Mouse (Mus musculus): Measurements from ENCODE around the gene Golga4. TPM values are rescaled to one million over a fixed set of nuclear protein-coding genes. Genes with fewer than 3 reads are reported as not detected.

Gene Golga4
- total RNA-seq (2021): 100 to 1,000 TPM; 257 to 283 TPM

GRCm38 (mm10) chr9:118506020-118506403, at the start of gene Golga4:
Gene Golga4 (plus strand): TSS chr9:118506267.
- intact Hi-C loops (cut with DNase I): no loop called here
- DNase-seq (ENCODE audit: low spot score): peak; percentile 72

- intact Hi-C loops (cut with DNase I): no loop called here
- DNase-seq (ENCODE audit: low spot score): no peak
Measured at GRCm38 (mm10) chr9:118456405-118456804, 49.7 kb upstream of the Golga4 start.

GRCm38 (mm10) chr9:118458039-118458438, 48.0 kb upstream of the Golga4 start:
- DNase-seq (ENCODE audit: low spot score): no peak
- intact Hi-C loops (cut with DNase I): no loop called here

DNA sequence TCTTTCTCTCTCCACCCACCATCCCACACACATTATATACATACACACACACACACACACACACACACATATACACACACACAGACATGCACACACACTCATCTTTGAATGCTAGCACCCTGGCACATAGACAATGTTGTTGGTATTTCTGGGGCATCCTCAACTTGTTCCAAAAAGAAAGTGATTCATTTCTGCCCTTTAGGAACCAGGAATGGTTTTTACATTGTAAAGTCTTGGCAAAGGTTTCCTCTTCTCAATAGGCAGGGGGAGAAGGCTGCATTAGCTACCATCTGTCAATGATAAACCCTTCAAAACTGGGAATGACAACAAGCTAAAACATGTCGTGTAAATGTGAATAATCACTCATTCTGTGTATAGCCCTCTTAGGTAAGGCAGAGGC, 42.0 kb upstream of the Golga4 start:
- intact Hi-C loops (cut with DNase I): no loop called here
- no peak for DNase-seq (ENCODE audit: low spot score)

GRCm38 (mm10) chr9:118468301-118468700, 37.8 kb upstream of the Golga4 start:
- no peak for DNase-seq (ENCODE audit: low spot score)
- intact Hi-C loops (cut with DNase I): no loop called here

- intact Hi-C loops (cut with DNase I): no loop called here
- DNase-seq (ENCODE audit: low spot score): no peak
Measured at GRCm38 (mm10) chr9:118469272-118469671, 36.8 kb upstream of the Golga4 start.

DNA sequence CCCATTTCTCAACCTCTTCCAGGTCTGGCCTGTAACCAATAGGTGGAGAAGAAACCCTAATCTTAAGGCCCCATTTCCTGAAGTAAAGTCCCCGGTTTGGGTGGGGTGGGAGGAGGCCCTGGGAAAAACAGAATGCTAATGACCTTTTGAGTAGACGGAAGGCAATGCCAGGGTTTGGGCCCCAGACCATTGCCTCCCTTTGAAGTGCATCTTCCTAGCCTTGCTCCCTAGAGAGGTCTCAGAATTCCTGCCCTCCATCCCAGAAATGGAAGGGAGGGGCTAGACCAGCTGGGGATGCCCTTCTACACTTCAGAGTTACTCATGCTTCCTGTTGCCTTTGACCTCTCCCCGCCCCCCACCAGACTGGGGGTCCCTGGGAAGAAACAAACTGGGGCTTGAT, 34.8 kb upstream of the Golga4 start:
- intact Hi-C loops (cut with DNase I): no loop called here
- no peak for DNase-seq (ENCODE audit: low spot score)

DNA sequence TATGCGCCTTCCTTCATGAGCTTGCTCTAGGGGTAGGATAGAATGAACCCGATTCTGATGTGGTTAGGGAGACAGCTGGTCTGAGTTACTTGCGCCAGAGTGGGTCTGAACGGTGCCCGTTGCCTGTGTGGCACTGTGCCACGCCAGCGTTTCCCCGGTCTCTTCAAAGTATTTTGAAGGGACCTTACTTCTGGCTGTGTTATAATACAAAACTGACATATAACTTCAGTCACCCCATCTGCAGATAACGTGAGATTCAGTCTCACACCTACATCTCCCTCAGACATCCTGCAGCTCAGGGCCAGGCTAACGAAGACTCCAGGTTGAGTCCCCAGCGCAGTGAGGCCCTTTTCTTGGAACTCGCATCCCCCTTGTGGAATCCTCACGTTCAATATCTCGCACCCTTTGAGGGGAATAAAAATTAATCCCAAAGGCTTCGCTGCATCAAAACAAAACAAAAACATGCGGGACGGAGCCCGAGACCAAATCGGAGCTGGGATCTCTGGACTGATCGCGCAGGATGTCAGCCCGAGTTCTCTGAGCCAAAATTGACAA, 29.8 kb upstream of the Golga4 start:
- intact Hi-C loops (cut with DNase I): no loop called here
- no peak for DNase-seq (ENCODE audit: low spot score)

GRCm38 (mm10) chr9:118476766-118477271, 29.2 kb upstream of the Golga4 start:
- intact Hi-C loops (cut with DNase I): no loop called here
- DNase-seq (ENCODE audit: low spot score): no peak

DNA sequence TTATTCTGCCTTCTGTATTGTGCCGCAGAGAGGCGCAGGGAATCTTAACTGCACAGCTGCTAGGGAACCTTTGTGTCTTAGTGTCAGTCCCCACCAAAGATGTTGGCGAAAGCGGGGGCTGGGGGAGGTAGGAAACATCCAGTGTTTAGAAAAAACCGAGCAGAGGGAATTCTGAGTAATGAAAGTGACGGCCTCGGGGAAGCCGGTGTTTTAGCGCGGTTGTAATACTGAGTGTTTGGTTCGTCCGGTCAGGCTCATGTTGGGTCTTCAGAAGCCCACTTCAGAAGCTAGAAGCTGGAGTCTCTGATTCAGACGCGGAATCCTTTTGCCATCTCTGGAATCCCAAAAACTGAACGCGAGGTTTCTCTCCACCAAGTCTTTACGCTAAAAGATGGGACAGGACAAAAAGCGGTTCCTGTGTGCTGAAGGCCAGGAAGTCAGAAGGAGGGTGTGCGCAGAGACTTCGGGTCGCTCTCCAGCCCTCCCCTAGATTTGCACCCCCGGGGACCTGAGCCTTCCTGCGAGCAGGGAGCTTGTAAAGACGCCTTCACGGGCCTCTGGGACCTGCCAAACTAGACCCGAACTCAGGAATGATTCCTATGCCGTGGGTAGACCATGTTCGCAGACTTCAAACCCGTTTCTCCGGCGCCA, 28.7 kb upstream of the Golga4 start:
- intact Hi-C loops (cut with DNase I): no loop called here
- DNase-seq (ENCODE audit: low spot score): no peak

DNA sequence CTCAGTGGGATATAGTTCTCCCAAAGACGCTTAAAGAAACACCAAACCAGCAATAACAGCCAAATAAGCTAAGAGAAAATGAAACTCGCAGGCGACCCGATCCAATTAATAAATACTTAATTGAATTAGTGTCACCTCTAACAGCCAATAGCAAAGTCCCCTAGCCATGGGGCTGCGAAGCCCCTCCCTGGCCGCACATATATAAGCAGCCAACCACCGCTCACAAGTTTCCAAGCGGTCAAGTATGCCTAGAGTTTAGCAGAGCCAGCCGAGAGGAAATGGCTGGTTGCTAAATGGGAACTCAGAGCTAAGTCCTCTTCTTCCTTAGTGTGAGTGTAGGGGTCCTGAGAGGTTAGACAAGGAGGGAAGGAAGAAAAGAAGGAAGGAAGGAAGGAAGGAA, 28.1 kb upstream of the Golga4 start, which contains the start of gene Eomes:
TSS of gene Eomes (plus strand) at position 252 of the 400 bp plus-strand sequence.
- intact Hi-C loops (cut with DNase I): no loop called here
- no peak for DNase-seq (ENCODE audit: low spot score)

DNA sequence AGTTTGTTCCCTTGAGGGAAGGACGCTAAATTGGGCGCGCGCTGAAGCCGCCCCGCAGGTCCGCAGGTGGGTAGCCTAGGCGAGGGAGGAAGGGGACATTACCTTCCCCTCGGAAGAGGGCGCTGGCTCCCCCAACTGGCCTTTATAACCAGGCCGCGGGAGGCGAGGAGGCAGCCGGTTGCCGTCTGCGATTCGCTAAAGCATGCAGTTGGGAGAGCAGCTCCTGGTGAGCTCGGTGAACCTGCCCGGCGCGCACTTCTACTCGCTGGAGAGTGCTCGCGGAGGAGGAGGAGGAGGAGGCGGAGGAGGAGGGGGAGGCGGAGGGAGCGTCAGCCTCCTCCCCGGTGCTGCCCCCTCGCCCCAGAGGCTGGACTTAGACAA, 27.6 kb upstream of the Golga4 start:
- intact Hi-C loops (cut with DNase I): no loop called here
- DNase-seq (ENCODE audit: low spot score): no peak

DNA sequence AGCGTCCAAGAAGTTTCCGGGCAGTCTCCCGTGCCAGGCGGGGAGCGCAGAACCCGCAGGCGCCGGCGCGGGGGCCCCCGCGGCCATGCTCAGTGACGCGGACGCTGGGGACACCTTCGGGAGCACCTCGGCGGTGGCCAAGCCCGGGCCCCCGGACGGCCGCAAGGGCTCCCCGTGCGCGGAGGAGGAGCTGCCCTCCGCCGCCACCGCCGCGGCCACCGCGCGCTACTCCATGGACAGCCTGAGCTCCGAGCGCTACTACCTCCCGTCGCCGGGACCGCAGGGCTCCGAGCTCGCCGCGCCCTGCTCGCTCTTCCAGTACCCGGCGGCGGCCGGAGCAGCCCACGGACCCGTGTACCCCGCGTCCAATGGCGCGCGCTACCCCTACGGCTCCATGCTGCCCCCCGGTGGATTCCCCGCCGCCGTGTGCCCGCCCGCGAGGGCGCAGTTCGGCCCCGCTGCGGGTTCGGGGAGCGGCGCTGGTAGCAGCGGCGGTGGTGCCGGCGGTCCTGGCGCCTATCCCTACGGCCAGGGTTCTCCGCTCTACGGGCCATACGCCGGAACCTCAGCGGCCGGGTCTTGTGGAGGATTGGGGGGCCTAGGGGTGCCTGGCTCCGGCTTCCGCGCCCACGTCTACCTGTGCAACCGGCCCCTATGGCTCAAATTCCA, 27.1 kb upstream of the Golga4 start:
- no peak for DNase-seq (ENCODE audit: low spot score)
- intact Hi-C loops (cut with DNase I): no loop called here

DNA sequence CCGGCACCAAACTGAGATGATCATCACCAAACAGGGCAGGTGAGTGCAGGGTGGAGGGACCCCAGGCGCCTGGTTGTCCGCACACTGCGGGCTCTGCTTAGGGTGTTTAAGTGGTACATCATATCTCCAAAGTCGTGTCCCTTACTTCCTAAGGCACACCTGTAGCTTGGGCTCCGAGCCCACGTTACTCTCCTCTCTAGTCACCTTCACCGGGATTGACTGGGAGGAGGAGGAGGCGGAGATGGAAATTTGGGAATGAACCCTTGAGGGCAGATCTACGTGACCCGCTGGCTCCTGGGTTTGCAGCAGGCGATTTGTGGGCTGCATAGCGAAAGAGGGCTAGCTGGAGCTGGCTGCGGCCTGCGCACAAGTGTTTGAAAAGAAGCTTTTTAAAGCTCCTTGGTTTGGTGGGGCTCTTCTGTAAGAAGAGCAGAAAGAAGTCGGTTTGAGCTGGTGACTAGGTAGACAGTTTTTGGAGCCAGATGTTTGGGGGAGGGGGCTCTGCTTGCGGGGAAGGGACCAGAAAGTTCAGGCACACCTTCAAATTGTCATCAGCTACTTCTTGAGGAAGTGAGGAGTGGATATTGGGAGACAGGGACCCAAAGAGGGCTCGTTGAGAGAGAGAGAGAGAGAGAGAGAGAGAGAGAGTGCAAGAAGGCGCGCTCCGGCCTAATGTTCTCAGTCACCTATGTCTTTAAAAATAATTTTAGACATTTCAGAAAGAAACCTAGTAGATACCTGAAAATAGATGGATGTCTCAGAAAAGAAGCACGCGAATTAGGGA, 26.4 kb upstream of the Golga4 start:
- intact Hi-C loops (cut with DNase I): loop anchor here (10.0 kb wide), 1 partner anchor 315 kb away; no protein-coding TSS in a partner anchor
- DNase-seq (ENCODE audit: low spot score): no peak

GRCm38 (mm10) chr9:118480292-118480690, 25.8 kb upstream of the Golga4 start:
- intact Hi-C loops (cut with DNase I): loop anchor here (10.0 kb wide), 1 partner anchor 315 kb away; no protein-coding TSS in a partner anchor
- no peak for DNase-seq (ENCODE audit: low spot score)

GRCm38 (mm10) chr9:118482210-118482609, 23.9 kb upstream of the Golga4 start:
- intact Hi-C loops (cut with DNase I): loop anchor here (10.0 kb wide), 1 partner anchor 317 kb away; no protein-coding TSS in a partner anchor
- DNase-seq (ENCODE audit: low spot score): no peak

GRCm38 (mm10) chr9:118486361-118487095, 19.5 kb upstream of the Golga4 start:
- intact Hi-C loops (cut with DNase I): loop anchor here (10.0 kb wide), 1 partner anchor 322 kb away; no protein-coding TSS in a partner anchor
- DNase-seq (ENCODE audit: low spot score): no peak

- DNase-seq (ENCODE audit: low spot score): no peak
- intact Hi-C loops (cut with DNase I): loop anchor here (10.0 kb wide), 1 partner anchor 322 kb away; no protein-coding TSS in a partner anchor
Measured at GRCm38 (mm10) chr9:118487096-118487395, 19.0 kb upstream of the Golga4 start.

DNA sequence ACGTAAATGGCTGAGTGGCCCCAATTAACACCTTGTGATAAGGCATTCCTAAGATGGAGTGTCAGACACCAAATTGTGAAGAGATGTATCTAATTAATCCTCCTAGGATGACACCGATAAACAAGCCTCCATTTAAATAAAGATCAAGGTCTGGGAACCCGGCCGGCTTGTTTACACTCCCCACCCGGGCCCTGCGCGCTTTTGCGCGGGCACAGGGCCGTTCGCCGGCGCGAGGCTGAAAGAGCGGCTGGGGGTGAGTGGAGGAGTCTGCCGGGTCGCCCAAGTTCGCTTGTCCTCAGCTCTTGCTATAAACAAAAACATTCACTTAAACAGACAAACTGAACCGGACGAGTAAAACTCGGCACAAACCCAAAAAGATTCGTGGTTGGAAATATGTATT, 18.4 kb upstream of the Golga4 start:
- DNase-seq (ENCODE audit: low spot score): no peak
- intact Hi-C loops (cut with DNase I): loop anchor here (10.0 kb wide), 1 partner anchor 323 kb away; no protein-coding TSS in a partner anchor
